Mouse (Mus musculus) myocyte (in vitro differentiated cells): ENCODE results near the gene Pdxk. TPM values are rescaled to one million over a fixed set of nuclear protein-coding genes. Genes with fewer than 3 reads are reported as not detected.

Source experiments
- H3K27me3 ChIP-seq: one replicate; pipeline ENCODE4 v1.6.1; 2011; ENCODE audit not compliant: control insufficient read depth, insufficient read depth, insufficient read length
- H3K36me3 ChIP-seq: one replicate; pipeline ENCODE4 v1.6.1; 2011; ENCODE audit not compliant: control insufficient read depth, insufficient read depth
- H3K4me2 ChIP-seq: one replicate; pipeline ENCODE4 v1.6.1; 2011; ENCODE audit warnings: low read depth, control low read depth
- H3K4me3 ChIP-seq: one replicate; pipeline ENCODE4 v1.5.1; 2011; ENCODE audit warnings: mild to moderate bottlenecking, control low read depth, moderate library complexity
- H3K79me2 ChIP-seq: one replicate; pipeline ENCODE4 v1.6.1; 2011; ENCODE audit not compliant: control insufficient read depth, insufficient read depth
- H3ac ChIP-seq: one replicate; pipeline ENCODE4 v1.6.1; 2011; ENCODE audit not compliant: control insufficient read depth, insufficient read length
- CEBPB ChIP-seq: IDR thresholded peaks from 2 replicates; pipeline ENCODE4 v1.6.1; 2011; ENCODE audit warnings: mild to moderate bottlenecking, moderate library complexity; ENCODE audit not compliant: poor library complexity, insufficient read depth, severe bottlenecking
- E2F4 ChIP-seq: IDR thresholded peaks from one replicate; pipeline ENCODE4 v1.6.1; 2011; ENCODE audit warnings: mild to moderate bottlenecking, control low read depth, moderate library complexity; ENCODE audit not compliant: insufficient read depth
- MAX ChIP-seq: IDR thresholded peaks from one replicate; pipeline ENCODE4 v1.6.1; 2011; ENCODE audit warnings: low read depth, mild to moderate bottlenecking, control low read depth
- MYOD1 ChIP-seq, 3 experiments: IDR thresholded peaks; one replicate each; pipeline ENCODE4 v1.6.1; 2011; ENCODE audit warnings: control low read depth in 2 of 3, low read depth in 2 of 3, mild to moderate bottlenecking in 2 of 3, moderate library complexity in 1 of 3; ENCODE audit not compliant: insufficient read length in 2 of 3, control insufficient read depth in 1 of 3
- MYOG ChIP-seq, 3 experiments: IDR thresholded peaks; one replicate each; pipeline ENCODE4 v1.6.1; 2011; ENCODE audit warnings: control low read depth in 2 of 3, low read depth in 2 of 3, mild to moderate bottlenecking in 2 of 3; ENCODE audit not compliant: insufficient read length in 2 of 3, control insufficient read depth in 1 of 3, insufficient read depth in 1 of 3
- POLR2A ChIP-seq: IDR thresholded peaks from one replicate; pipeline ENCODE4 v1.6.1; 2011; ENCODE audit warnings: low read depth, mild to moderate bottlenecking, control low read depth, moderate library complexity; ENCODE audit not compliant: insufficient read length
- POLR2AphosphoS2 ChIP-seq: IDR thresholded peaks from one replicate; pipeline ENCODE4 v1.6.1; 2011; ENCODE audit warnings: low read depth, control low read depth; ENCODE audit not compliant: insufficient read length
- REST ChIP-seq: IDR thresholded peaks from one replicate; pipeline ENCODE4 v1.6.1; 2011; ENCODE audit warnings: mild to moderate bottlenecking, control low read depth, moderate library complexity; ENCODE audit not compliant: insufficient read depth, insufficient read length
- SRF ChIP-seq: IDR thresholded peaks from one replicate; pipeline ENCODE4 v1.6.1; 2011; ENCODE audit warnings: low read depth; ENCODE audit not compliant: control insufficient read depth, insufficient read length
- TCF12 ChIP-seq: IDR thresholded peaks from one replicate; pipeline ENCODE4 v1.6.1; 2011; ENCODE audit warnings: mild to moderate bottlenecking, control low read depth; ENCODE audit not compliant: poor library complexity, insufficient read depth, severe bottlenecking
- TCF3 ChIP-seq: IDR thresholded peaks from one replicate; pipeline ENCODE4 v1.6.1; 2011; ENCODE audit warnings: low read depth, control low read depth; ENCODE audit not compliant: insufficient read length
- USF1 ChIP-seq: IDR thresholded peaks from one replicate; pipeline ENCODE4 v1.6.1; 2011; ENCODE audit warnings: low read depth, mild to moderate bottlenecking, control low read depth, moderate library complexity
- polyA plus RNA-seq: library from polyadenylated mRNA; unstranded; fragments of >200 nt; fragmentation: generic; extraction: Trizol; gene quantifications from one replicate; pipeline ENCODE4 v1.2.1, GENCODE M21; 2012; ENCODE audit warnings: missing spikeins

Gene Pdxk
- polyA plus RNA-seq, 1 experiment: 5.7 TPM

DNA sequence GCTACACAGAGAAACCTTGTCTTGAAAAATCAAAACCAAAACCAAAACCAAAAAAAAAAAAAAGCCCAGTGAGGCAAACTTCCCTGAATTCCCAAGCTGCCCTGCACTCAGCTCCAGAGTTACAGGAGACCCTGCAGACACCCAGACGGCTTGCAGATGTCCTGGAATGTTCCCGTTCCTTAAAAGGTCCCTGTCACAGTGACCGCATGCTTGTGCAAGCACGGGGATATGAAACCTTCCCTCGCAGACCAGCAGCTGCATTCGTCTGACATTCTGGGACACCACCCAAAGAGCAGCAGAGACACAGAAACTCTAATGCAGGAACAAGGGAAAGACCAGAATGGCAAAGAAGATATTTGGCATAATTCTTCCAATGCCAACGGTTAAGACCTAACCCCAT is 24.8 kb downstream of the Pdxk start:
- H3ac ChIP-seq: no peak overlapping the region
- H3K79me2 ChIP-seq: no peaks in the 10 kb centered on the region
- TF ChIP-seq MYOG (IDR thresholded peaks at IDR 0.05; ENCODE audit: control insufficient read depth in 1 of 3, insufficient read depth in 1 of 3, insufficient read length in 2 of 3, low read depth in 2 of 3) (no peak), CEBPB (no peak), REST (no peak), TCF12 (no peak), POLR2A (no peak), MYOD1 (IDR thresholded peaks at IDR 0.05; ENCODE audit: control insufficient read depth in 1 of 3, insufficient read length in 2 of 3, low read depth in 2 of 3) (no peak)
- no peaks in the 10 kb centered on the region for H3K27me3 ChIP-seq
- no peak overlapping the region for H3K4me2 ChIP-seq
- no peak overlapping the region for H3K4me3 ChIP-seq
- H3K36me3 ChIP-seq: no peaks in the 10 kb centered on the region

DNA sequence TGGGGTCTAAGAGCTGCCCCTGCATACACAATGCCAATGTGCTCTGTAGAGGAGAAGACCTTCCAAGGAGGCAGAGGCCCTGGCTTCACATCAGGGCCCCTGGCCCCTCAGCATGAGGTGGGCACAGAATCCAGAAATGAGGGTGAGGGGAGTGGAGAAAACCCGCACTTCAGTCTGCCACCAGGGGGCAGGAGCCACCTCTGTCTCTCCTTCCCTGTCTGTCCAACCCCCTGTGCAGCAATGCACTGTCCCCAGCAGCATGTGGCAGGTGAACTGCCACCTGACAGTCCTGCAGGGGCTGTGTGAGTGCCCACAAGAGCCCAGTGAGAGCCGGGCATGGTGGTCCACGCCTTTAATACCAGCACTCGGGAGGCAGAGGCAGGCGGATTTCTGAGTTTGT is 25.2 kb downstream of the Pdxk start:
- Histone ChIP-seq H3K4me2 (no peak overlapping the region), H3K36me3 (no peaks in the 10 kb centered on the region), H3K4me3 (no peak overlapping the region), H3K79me2 (no peaks in the 10 kb centered on the region), H3K27me3 (no peaks in the 10 kb centered on the region), H3ac (no peak overlapping the region)
- TF ChIP-seq SRF: no peak
- no peak for TF ChIP-seq POLR2A
- no peak for TF ChIP-seq CEBPB

DNA sequence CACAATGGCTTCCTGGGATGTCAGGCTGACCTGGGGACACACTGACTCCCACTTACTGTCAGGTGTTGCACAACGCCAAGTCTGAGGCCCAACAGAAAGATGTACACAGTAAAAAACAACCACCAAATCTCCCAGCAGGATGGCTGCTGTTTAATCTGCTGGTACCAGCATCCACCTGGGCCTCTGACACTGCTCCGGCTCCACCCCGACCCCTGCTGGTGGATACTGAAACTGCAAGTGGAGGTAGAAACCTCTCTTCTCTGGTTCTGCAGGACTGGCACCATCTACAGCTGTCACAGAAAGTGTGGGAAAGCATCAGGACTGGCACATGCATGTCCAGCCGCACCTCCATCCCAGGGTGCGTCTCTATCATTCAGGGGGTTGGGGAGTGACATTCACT is 26.7 kb downstream of the Pdxk start:
- Histone ChIP-seq H3K4me3 (no peak overlapping the region), H3K4me2 (no peak overlapping the region), H3K79me2 (no peaks in the 10 kb centered on the region), H3K36me3 (no peaks in the 10 kb centered on the region), H3K27me3 (no peaks in the 10 kb centered on the region), H3ac (no peak overlapping the region)
- no peak for TF ChIP-seq USF1
- no peak for TF ChIP-seq REST
- no peak for TF ChIP-seq POLR2AphosphoS2
- TF ChIP-seq TCF12: no peak
- no peak for TF ChIP-seq E2F4
- TF ChIP-seq SRF: no peak
- no peak for TF ChIP-seq POLR2A
- TF ChIP-seq MAX: no peak
- TF ChIP-seq CEBPB: no peak
- TF ChIP-seq TCF3: no peak
- no peak for TF ChIP-seq MYOD1 (IDR thresholded peaks at IDR 0.05; ENCODE audit: control insufficient read depth in 1 of 3, insufficient read length in 2 of 3, low read depth in 2 of 3)
- TF ChIP-seq MYOG (IDR thresholded peaks at IDR 0.05; ENCODE audit: control insufficient read depth in 1 of 3, insufficient read depth in 1 of 3, insufficient read length in 2 of 3, low read depth in 2 of 3): no peak

DNA sequence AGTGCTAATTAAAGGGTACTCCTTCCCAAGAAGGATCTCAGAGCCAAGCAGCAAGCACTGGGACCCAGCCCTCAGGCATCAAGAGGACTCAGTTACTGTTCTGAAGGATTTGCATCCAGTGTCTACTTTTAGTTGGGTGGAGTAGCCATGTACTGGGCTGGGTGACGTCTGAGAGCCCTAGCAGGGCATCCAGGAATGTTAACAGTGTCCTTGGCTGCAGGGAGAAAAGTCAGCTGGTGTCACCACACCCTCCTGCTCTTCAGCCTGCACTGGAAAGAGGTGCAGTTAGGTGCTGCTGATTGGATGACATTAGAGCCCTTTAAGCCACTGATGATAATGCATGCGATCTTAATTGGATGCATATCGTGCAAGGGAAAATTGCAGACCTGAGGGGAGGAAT is 31.9 kb downstream of the Pdxk start:
- Histone ChIP-seq H3K4me3 (no peak overlapping the region), H3K27me3 (no peaks in the 10 kb centered on the region), H3K79me2 (no peaks in the 10 kb centered on the region), H3ac (no peak overlapping the region), H3K36me3 (peaks cover 6% of the 10 kb centered on the region), H3K4me2 (no peak overlapping the region)
- TF ChIP-seq TCF12 (no peak), MAX (no peak), CEBPB (no peak), SRF (no peak)

DNA sequence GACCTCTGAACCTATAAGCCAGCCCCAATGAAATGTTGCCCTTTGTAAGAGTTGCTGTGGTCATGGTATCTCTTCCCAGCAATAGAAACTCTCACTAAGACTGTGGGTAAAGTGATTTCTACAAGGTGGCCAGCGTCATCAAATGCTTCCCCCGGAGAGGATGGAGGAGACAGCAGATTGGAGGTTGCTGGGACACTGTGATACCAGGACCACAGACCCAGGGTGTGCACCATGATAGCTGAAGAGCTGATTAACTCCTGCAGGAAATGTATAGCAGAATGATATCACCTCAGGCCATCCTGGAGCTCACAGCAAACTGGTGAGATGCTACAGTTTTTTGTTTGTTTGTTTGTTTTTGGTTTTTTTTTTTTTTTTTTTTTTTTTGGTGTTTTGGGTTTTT is 35.0 kb downstream of the Pdxk start:
- no peak for TF ChIP-seq TCF12
- TF ChIP-seq POLR2A: no peak
- no peak for TF ChIP-seq POLR2AphosphoS2
- no peak for TF ChIP-seq TCF3
- no peak for TF ChIP-seq CEBPB
- no peak for TF ChIP-seq MYOG (IDR thresholded peaks at IDR 0.05; ENCODE audit: control insufficient read depth in 1 of 3, insufficient read depth in 1 of 3, insufficient read length in 2 of 3, low read depth in 2 of 3)
- TF ChIP-seq MYOD1 (IDR thresholded peaks at IDR 0.05; ENCODE audit: control insufficient read depth in 1 of 3, insufficient read length in 2 of 3, low read depth in 2 of 3): no peak
- TF ChIP-seq MAX: no peak
- TF ChIP-seq SRF: no peak
- no peak for TF ChIP-seq E2F4
- TF ChIP-seq USF1: no peak
- no peak for TF ChIP-seq REST

More for the DNA sequence above, 35.0 kb downstream of the Pdxk start:
- Histone ChIP-seq H3K4me2 (no peak overlapping the region), H3K4me3 (no peak overlapping the region), H3K79me2 (peaks cover 9% of the 10 kb centered on the region), H3ac (no peak overlapping the region), H3K27me3 (no peaks in the 10 kb centered on the region), H3K36me3 (peaks cover 8% of the 10 kb centered on the region)
